Mouse (Mus musculus) thymus, adult 2 months (tissue): ENCODE measurements around the gene Foxa3.

Source experiments
- CTCF ChIP-seq: fragments of 200-500 bp; IDR thresholded peaks from 2 replicates; pipeline ENCODE4 v1.5.1; 2012; ENCODE audit warnings: mild to moderate bottlenecking, control low read depth, low read length, moderate library complexity, borderline replicate concordance; ENCODE audit not compliant: control insufficient read depth, poor library complexity, insufficient read depth; ENCODE audit errors: extremely low read depth
- POLR2A ChIP-seq: fragments of 200-500 bp; IDR thresholded peaks from 2 replicates; pipeline ENCODE4 v1.6.1; 2012; ENCODE audit warnings: mild to moderate bottlenecking, low read length, control low read depth, moderate library complexity; ENCODE audit not compliant: control insufficient read depth, poor library complexity, insufficient read depth; ENCODE audit errors: extremely low read depth

DNA sequence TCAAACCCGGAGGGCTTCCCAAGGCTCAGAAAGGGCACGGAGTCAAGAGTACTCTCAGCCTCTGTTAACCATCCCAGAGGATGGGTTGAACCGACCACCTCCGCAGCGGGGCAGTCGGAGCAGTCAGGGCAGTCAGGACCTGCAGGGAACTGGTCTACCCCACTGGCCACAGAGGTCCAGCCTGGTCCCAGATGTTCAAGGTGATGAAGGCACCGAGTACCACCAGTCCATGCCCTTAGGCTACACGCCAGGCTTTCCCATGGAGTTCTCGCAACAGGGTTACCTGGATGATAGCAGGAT is 31.4 kb upstream of the Foxa3 start:
- TF ChIP-seq POLR2A: no peak
- TF ChIP-seq CTCF: no peak
